Mouse (Mus musculus) limb, embryonic 12.5 days (tissue): Measurements from ENCODE around the gene 1700029F12Rik. TPM values are rescaled to one million over a fixed set of nuclear protein-coding genes. Genes with fewer than 3 reads are reported as not detected.
"Not testable (repeated sequence)": the region's sequence is repeated elsewhere in the genome, so short reads cannot be mapped to it uniquely, and the experiment has no call there.

Experiments
- ATAC-seq: fragments of 200-750 bp; cut with Nextera tagmentation; 2 replicates; pipeline ENCODE4 v1.8.0; 2017; ENCODE audit warnings: low read depth, moderate TSS enrichment; ENCODE audit not compliant: insufficient number of reproducible peaks, insufficient read depth, low FRiP score, low TSS enrichment
- H3K27ac ChIP-seq: fragments of 300-500 bp; sonication (generic); 2 replicates; pipeline ENCODE4 v1.5.1; 2016; ENCODE audit warnings: mild to moderate bottlenecking, moderate library complexity
- H3K27me3 ChIP-seq: fragments of 300-500 bp; sonication (generic); 2 replicates; pipeline ENCODE4 v1.6.1; 2016; ENCODE audit warnings: mild to moderate bottlenecking, moderate library complexity
- H3K36me3 ChIP-seq: fragments of 300-500 bp; sonication (generic); 2 replicates; pipeline ENCODE4 v1.6.1; 2016; ENCODE audit warnings: mild to moderate bottlenecking, moderate library complexity
- H3K4me1 ChIP-seq: fragments of 300-500 bp; sonication (generic); replicated peaks from 2 replicates; pipeline ENCODE4 v1.6.1; 2016
- H3K4me2 ChIP-seq: fragments of 300-500 bp; sonication (generic); 2 replicates; pipeline ENCODE4 v1.6.1; 2016; ENCODE audit warnings: mild to moderate bottlenecking, moderate library complexity
- H3K4me3 ChIP-seq: fragments of 300-500 bp; sonication (generic); replicated peaks from 2 replicates; pipeline ENCODE4 v1.5.1; 2016; ENCODE audit warnings: mild to moderate bottlenecking
- H3K9ac ChIP-seq: fragments of 300-500 bp; sonication (generic); replicated peaks from 2 replicates; pipeline ENCODE4 v1.6.1; 2016; ENCODE audit warnings: mild to moderate bottlenecking, moderate library complexity
- H3K9me3 ChIP-seq: fragments of 300-500 bp; sonication (generic); 2 replicates; pipeline ENCODE4 v1.6.1; 2016; ENCODE audit warnings: mild to moderate bottlenecking, moderate library complexity
- WGBS: fragments of 180-500 bp; shearing (Covaris S2); methylation state at CpG from one replicate; pipeline ENCODE4 v1.1.7; 2016; 5-methylcytosine and 5-hydroxymethylcytosine counted together
- polyA plus RNA-seq: library from polyadenylated mRNA; unstranded; fragments of >200 nt; fragmentation: Nextera tagmentation; extraction: Ambion mirVana; gene quantifications from 2 replicates; pipeline ENCODE4 v1.2.1, GENCODE M21; 2016

The 1700029F12Rik gene
- polyA plus RNA-seq, 1 experiment from 2014 or later: not detected

DNA sequence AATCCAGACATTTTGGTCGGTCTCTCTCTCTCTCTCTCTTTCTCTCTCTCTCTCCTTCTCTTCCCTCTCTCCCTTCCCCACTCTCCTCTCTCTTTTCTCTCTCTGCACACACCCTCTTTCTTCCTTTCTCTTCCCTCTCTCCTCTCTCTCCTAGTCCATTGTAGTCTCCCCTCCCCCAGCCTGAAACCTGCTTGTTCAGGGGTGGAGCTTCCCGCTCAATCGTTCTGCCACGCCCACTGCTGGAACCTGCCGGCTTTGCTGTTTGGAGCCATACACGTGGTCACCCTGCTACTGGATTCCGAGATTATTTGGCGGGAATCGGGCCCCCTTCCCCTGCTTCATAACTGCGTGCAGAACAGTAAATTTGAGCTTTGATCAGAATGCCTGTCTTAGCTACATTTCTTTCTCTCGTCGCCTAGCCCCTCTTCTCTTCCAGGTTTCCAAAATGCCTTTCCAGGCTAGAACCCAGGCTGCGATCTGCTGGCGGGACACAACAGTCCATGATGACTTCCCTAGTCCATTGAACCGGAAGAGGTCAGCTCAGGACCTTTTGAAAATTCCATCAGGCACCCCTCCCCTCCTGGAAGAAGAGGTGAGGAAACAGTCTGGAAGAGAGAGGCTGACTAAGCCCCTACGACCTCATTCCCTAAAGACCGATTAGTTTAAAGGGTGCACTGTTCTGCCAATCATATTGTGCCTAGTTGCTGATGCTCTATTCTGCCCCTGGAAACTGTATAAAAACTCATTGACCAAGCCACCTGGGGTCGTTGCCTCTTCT lies 30.9 kb upstream of the 1700029F12Rik start:
- not testable (repeated sequence) for H3K36me3 ChIP-seq, H3K4me1 ChIP-seq, H3K4me3 ChIP-seq, ATAC-seq, H3K9ac ChIP-seq, H3K9me3 ChIP-seq, H3K4me2 ChIP-seq, H3K27ac ChIP-seq
- H3K27me3 ChIP-seq: peaks cover 16% of the 10 kb centered on the region
- WGBS: 50% methylated on average over 18 of the region's 18 CpGs

GRCm38 (mm10) chr13:97064413-97064812 lies 30.3 kb upstream of the 1700029F12Rik start:
- 46% methylated on average over 3 of the region's 3 CpGs for WGBS
- Histone ChIP-seq H3K9ac (no peak overlapping the region), H3K9me3 (no peaks in the 10 kb centered on the region; the same call in 1 of the 2 replicates), H3K36me3 (no peaks in the 10 kb centered on the region), H3K4me1 (no peaks in the 10 kb centered on the region; the same call in none of the 2 replicates), H3K4me3 (no peak overlapping the region), H3K27me3 (0 out of 2 replicates have a peak, but pooled peaks cover 11% of the 10 kb centered on the region), H3K4me2 (no peak overlapping the region), H3K27ac (no peak overlapping the region)
- no peak for ATAC-seq

DNA sequence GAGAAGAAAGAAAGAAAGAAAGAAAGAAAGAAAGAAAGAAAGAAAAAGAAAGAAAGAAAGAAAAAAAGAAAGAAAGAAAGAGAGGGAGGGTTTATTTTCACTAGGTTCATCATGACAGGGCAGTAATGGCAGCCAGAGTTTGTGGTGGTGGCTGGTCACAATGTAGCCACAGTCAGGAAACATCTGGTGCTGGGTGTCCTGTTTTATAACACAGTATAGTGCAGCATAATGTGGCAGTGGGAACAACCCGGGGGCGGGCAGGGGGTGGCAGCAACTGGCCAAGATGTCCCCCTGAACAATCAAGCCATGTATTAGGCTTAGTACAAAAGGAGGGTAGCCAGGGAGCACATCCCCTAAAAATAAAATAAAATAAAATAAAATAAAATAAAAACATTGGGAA lies 29.3 kb upstream of the 1700029F12Rik start:
- no peak overlapping the region for H3K27ac ChIP-seq
- no peaks in the 10 kb centered on the region; the same call in none of the 2 replicates for H3K4me1 ChIP-seq
- H3K4me3 ChIP-seq: no peak overlapping the region
- no peak overlapping the region for H3K4me2 ChIP-seq
- ATAC-seq: no peak
- WGBS: 68% methylated on average over 2 of the region's 2 CpGs
- 0 out of 2 replicates have a peak, but pooled peaks cover 6% of the 10 kb centered on the region for H3K27me3 ChIP-seq
- no peaks in the 10 kb centered on the region for H3K36me3 ChIP-seq
- no peaks in the 10 kb centered on the region; the same call in 1 of the 2 replicates for H3K9me3 ChIP-seq
- no peak overlapping the region for H3K9ac ChIP-seq

GRCm38 (mm10) chr13:97062151-97062550 lies 28.0 kb upstream of the 1700029F12Rik start:
- H3K4me2 ChIP-seq: no peak overlapping the region
- no peaks in the 10 kb centered on the region; the same call in none of the 2 replicates for H3K4me1 ChIP-seq
- H3K27ac ChIP-seq: no peak overlapping the region
- 0 out of 2 replicates have a peak, but pooled peaks cover 6% of the 10 kb centered on the region for H3K27me3 ChIP-seq
- no peak overlapping the region for H3K9ac ChIP-seq
- no peaks in the 10 kb centered on the region for H3K36me3 ChIP-seq
- WGBS: 94% methylated on average over 3 of the region's 3 CpGs
- no peaks in the 10 kb centered on the region; the same call in 1 of the 2 replicates for H3K9me3 ChIP-seq
- ATAC-seq: no peak
- H3K4me3 ChIP-seq: no peak overlapping the region

DNA sequence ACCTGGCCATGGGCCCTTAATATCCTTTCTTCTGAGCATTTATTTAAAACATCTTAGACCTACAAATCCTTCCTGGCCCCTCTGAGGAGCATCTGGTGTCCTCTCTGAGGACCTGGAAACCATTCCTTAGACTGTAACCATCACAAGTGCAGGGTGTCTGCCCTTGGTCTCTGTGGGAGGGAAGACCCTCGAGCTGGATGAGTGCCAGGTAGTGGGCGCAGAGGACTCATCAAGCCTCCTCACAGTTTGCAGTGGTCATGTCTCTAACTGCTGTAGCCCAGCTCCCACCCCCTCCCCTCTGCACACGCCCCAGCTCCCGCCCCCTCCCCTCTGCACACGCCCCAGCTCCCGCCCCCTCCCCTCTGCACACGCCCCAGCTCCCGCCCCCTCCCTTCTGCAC lies 26.2 kb upstream of the 1700029F12Rik start:
- no peaks in the 10 kb centered on the region; the same call in 1 of the 2 replicates for H3K9me3 ChIP-seq
- no peak overlapping the region for H3K27ac ChIP-seq
- H3K4me1 ChIP-seq: no peaks in the 10 kb centered on the region; the same call in none of the 2 replicates
- ATAC-seq: no peak
- H3K4me3 ChIP-seq: no peak overlapping the region
- no peaks in the 10 kb centered on the region for H3K36me3 ChIP-seq
- no peak overlapping the region for H3K4me2 ChIP-seq
- H3K27me3 ChIP-seq: no peaks in the 10 kb centered on the region
- 68% methylated on average over 5 of the region's 8 CpGs for WGBS
- H3K9ac ChIP-seq: no peak overlapping the region

DNA sequence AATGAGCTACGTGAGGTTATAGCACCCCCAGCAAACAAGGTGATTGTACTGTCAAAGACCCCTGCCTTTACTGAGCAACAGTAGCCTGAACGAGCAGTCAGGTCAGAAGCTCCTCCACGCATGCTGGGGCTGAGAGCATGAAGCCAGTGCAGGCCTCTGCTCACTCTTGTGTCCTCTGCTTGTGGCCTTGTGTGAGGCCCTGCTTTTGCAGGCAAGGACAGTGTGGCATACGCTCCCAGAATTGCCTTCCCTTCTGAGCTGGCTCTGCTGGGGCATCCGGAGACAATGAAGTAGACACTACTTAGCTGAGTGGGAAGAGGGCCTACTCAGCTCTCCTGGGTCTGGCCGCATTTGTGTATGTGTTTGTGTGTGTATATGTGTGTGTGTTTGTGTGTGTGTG lies 25.6 kb upstream of the 1700029F12Rik start:
- ATAC-seq: no peak

DNA sequence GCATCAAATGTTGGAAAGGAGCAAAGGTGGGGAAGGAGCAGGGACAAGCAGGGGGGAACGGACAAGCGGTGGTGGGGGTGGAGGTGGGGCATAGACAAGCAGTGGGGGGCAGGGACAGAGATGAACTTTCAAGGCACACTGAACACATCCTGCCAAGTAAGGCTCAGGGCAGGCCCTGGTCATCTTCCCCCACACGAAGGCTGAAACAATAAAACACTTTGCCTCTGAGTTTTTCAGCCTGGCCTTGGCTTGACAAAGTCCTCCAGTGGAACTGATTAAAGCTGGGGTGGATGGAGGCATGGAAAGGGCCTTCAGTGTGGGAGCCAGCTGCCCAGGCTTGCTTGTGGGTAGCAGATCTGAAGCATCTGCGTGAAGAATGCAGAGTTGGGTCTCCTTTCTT lies 23.7 kb upstream of the 1700029F12Rik start:
- Histone ChIP-seq H3K27ac (no peak overlapping the region), H3K36me3 (no peaks in the 10 kb centered on the region), H3K4me2 (no peak overlapping the region), H3K4me1 (no peaks in the 10 kb centered on the region; the same call in 1 of the 2 replicates), H3K9ac (0 out of 2 replicates have a peak overlapping the region, but pooled peaks have one; percentile 6), H3K27me3 (no peaks in the 10 kb centered on the region), H3K9me3 (no peaks in the 10 kb centered on the region), H3K4me3 (no peak overlapping the region)
- ATAC-seq: no peak
- 38% methylated on average over 4 of the region's 4 CpGs for WGBS

More for the DNA sequence above, 25.6 kb upstream of the 1700029F12Rik start:
- WGBS: 87% methylated on average over 6 of the region's 6 CpGs
- no peak overlapping the region for H3K27ac ChIP-seq
- no peak overlapping the region for H3K9ac ChIP-seq
- no peaks in the 10 kb centered on the region for H3K9me3 ChIP-seq
- H3K4me3 ChIP-seq: no peak overlapping the region
- H3K4me1 ChIP-seq: no peaks in the 10 kb centered on the region; the same call in none of the 2 replicates
- H3K4me2 ChIP-seq: no peak overlapping the region
- H3K27me3 ChIP-seq: no peaks in the 10 kb centered on the region
- no peaks in the 10 kb centered on the region for H3K36me3 ChIP-seq

GRCm38 (mm10) chr13:97053844-97054243 lies 19.7 kb upstream of the 1700029F12Rik start:
- Histone ChIP-seq H3K4me2 (no peak overlapping the region), H3K4me3 (no peak overlapping the region), H3K27me3 (no peaks in the 10 kb centered on the region), H3K27ac (no peak overlapping the region), H3K9ac (no peak overlapping the region), H3K9me3 (no peaks in the 10 kb centered on the region), H3K4me1 (no peaks in the 10 kb centered on the region), H3K36me3 (no peaks in the 10 kb centered on the region)
- 74% methylated on average over 8 of the region's 8 CpGs for WGBS
- no peak for ATAC-seq

DNA sequence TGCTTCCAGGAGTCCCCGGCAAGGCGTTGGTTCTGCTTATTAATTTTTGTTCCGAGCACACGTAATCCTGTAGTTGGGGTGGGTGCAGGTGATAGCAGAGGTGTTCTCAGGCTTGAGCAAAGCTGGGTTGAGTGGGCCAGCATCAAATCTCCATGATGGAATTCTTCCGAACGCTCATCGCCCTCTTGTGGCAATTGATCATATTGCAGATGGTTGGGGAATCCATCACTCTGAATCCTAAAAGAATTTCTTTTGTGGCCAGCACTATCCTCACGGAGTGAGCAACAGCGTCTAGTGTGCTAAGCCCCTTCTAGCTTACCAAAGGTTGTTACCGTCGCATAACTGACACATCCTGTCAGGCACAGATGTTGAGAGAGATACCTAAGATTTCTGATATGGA lies 18.5 kb upstream of the 1700029F12Rik start:
- Histone ChIP-seq H3K27ac (no peak overlapping the region), H3K27me3 (no peaks in the 10 kb centered on the region), H3K36me3 (no peaks in the 10 kb centered on the region), H3K4me1 (no peaks in the 10 kb centered on the region), H3K4me3 (no peak overlapping the region), H3K4me2 (no peak overlapping the region), H3K9me3 (no peaks in the 10 kb centered on the region), H3K9ac (no peak overlapping the region)
- ATAC-seq: no peak
- 22% methylated on average over 11 of the region's 11 CpGs for WGBS

DNA sequence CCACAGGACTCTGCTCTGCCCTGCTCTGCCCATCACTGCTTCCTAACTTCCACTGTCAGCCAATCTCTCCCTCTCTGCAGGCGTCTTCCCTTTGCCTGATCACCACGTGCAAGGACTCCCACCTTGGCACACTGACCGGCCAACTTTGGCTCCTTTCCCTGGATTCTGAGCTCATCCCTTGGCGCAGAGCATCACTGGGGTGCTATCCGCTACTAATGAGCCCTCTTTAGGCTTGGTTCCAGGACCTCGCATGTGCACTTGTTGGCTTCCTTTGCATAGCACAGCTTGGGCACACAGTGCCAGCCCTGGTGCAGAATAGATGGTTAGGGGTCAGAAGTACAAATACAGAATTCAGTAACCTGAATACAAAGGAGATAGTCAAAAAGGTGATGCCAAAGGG lies 17.0 kb upstream of the 1700029F12Rik start:
- H3K4me3 ChIP-seq: no peak overlapping the region
- ATAC-seq: no peak
- WGBS: 83% methylated on average over 6 of the region's 6 CpGs
- no peak overlapping the region for H3K4me2 ChIP-seq
- H3K27ac ChIP-seq: no peak overlapping the region
- H3K4me1 ChIP-seq: no peaks in the 10 kb centered on the region
- H3K36me3 ChIP-seq: no peaks in the 10 kb centered on the region
- no peaks in the 10 kb centered on the region for H3K9me3 ChIP-seq
- H3K9ac ChIP-seq: no peak overlapping the region
- H3K27me3 ChIP-seq: no peaks in the 10 kb centered on the region

DNA sequence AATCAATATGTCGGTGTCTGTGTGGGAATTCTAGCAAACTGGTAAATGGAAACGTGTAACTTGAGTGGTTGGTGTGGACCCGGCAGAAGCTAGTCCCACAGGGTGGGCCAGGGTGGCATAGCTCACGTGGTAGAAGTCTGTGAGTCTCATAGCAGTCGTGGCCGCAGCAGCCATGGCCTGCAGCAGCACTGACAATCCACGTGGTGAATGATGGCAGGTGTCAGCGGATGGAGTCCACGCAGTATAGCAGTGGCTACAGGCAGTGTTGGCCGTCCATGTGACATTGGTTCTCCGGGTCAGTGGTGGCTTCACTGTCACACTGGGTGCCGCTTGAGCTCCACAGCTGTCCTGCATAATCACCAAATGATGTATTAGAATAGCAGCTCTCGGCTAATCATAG lies 4.1 kb downstream of the 1700029F12Rik start:
- no peak overlapping the region for H3K27ac ChIP-seq
- H3K9ac ChIP-seq: no peak overlapping the region
- no peak overlapping the region for H3K4me3 ChIP-seq
- WGBS: 89% methylated on average over 13 of the region's 13 CpGs
- no peaks in the 10 kb centered on the region for H3K27me3 ChIP-seq
- H3K4me1 ChIP-seq: no peaks in the 10 kb centered on the region
- no peak for ATAC-seq
- H3K4me2 ChIP-seq: no peak overlapping the region
- no peaks in the 10 kb centered on the region for H3K36me3 ChIP-seq
- H3K9me3 ChIP-seq: no peaks in the 10 kb centered on the region
